23 mouse cellular contexts compared by ENCODE assay signal in genomic region chr16:31423368-31423767, GRCm38 (mm10). TPM values are rescaled to one million over a fixed set of nuclear protein-coding genes. Genes with fewer than 3 reads are reported as not detected.
DNase-seq lines count a peak whose midpoint lies in the region; ATAC-seq and TF ChIP-seq lines count a peak whose summit lies in the region.
"Had no signal": no experiment of that assay in that cellular context is flagged by ENCODE, and none has a peak within 500 bp of the region (broad histone marks: within the 10 kb centered on the region; RNA-seq: fewer than 3 reads in every experiment).

No protein-coding gene starts in this region.

- H3K9ac ChIP-seq in liver, embryonic 12.5 days = no peak overlapping the region
- H3K9ac ChIP-seq in liver, embryonic 14.5 days (replicated peaks) = no peak overlapping the region
- peak overlapping the region; percentile 44; the same call in 1 of the 2 replicates for H3K9ac ChIP-seq in liver, postnatal 0 days (replicated peaks)
- no peak overlapping the region for H3K9ac ChIP-seq in midbrain, embryonic 13.5 days (replicated peaks)
- H3K9ac ChIP-seq: forebrain, embryonic 12.5 days; forebrain, embryonic 15.5 days; hindbrain, embryonic 14.5 days had no signal

- peak overlapping the region; percentile 22 for H3K4me3 ChIP-seq in liver, embryonic 12.5 days
- H3K4me3 ChIP-seq in liver, embryonic 14.5 days (ENCODE audit: insufficient read depth in 1 of 2, low read depth in 2 of 2, low read length in 2 of 2) = peak overlapping the region in 1 of 2 experiments; percentile 29; a peak in 2 of 4 replicates
- peak overlapping the region; percentile 31 for H3K4me3 ChIP-seq in liver, postnatal 0 days (ENCODE audit: low read depth, low read length)
- no peak overlapping the region for H3K4me3 ChIP-seq in midbrain, embryonic 13.5 days (replicated peaks)
- H3K4me3 ChIP-seq: forebrain, embryonic 12.5 days; forebrain, embryonic 15.5 days; hindbrain, embryonic 10.5 days had no signal

- peaks cover 39% of the 10 kb centered on the region for H3K4me1 ChIP-seq in liver, embryonic 12.5 days
- peaks cover 11 to 26% of the 10 kb centered on the region in 2 experiments for H3K4me1 ChIP-seq in liver, embryonic 14.5 days (replicated peaks; ENCODE audit: control insufficient read depth in 2 of 2, insufficient read depth in 2 of 2, low read length in 1 of 2)
- peaks cover 13% of the 10 kb centered on the region for H3K4me1 ChIP-seq in liver, postnatal 0 days (ENCODE audit: insufficient read depth)
- 0 out of 2 replicates have a peak, but pooled peaks cover 4% of the 10 kb centered on the region for H3K4me1 ChIP-seq in midbrain, embryonic 13.5 days (replicated peaks)

- WGBS in liver, embryonic 12.5 days (ENCODE audit: insufficient replicate concordance) = 70% methylated on average over 4 of the region's 4 CpGs
- 71% methylated on average over 4 of the region's 4 CpGs for WGBS in liver, embryonic 14.5 days (ENCODE audit: insufficient replicate concordance)
- 59% methylated on average over 4 of the region's 4 CpGs for WGBS in liver, postnatal 0 days (ENCODE audit: insufficient replicate concordance)
- 91% methylated on average over 4 of the region's 4 CpGs for WGBS in midbrain, embryonic 13.5 days

- TF ChIP-seq EP300 in liver, embryonic 14.5 days (IDR thresholded peaks at IDR 0.05; ENCODE audit: low read depth) = no peak
- no peak for TF ChIP-seq EP300 in liver, postnatal 0 days (IDR thresholded peaks at IDR 0.05; ENCODE audit: low read depth)

- DNase-seq in heart, adult 11 months = peak; percentile 78
- no peak for DNase-seq in heart, postnatal 4 days
- DNase-seq in liver = no peak
- DNase-seq in liver, embryonic 14.5 days (ENCODE audit: low read depth in 3 of 3, low spot score in 3 of 3) = no peak
- no peak for DNase-seq in liver, postnatal 0 days
- DNase-seq in lung, postnatal 36 days = no peak
- DNase-seq: adrenal gland, postnatal 10 days; adrenal gland, postnatal 36 days; cerebellum, adult 18-20 months; cerebellum, postnatal 10 days; gastrocnemius, postnatal 10 days; gastrocnemius, postnatal 36 days had no signal

- peaks cover 13% of the 10 kb centered on the region for H3K27me3 ChIP-seq in liver, embryonic 12.5 days (replicated peaks)
- peaks cover 8% of the 10 kb centered on the region for H3K27me3 ChIP-seq in liver, embryonic 14.5 days (ENCODE audit: control insufficient read depth, insufficient read depth, low read length)
- H3K27me3 ChIP-seq in liver, postnatal 0 days (ENCODE audit: insufficient read depth, low read length) = peaks cover 6% of the 10 kb centered on the region
- peaks cover 20% of the 10 kb centered on the region for H3K27me3 ChIP-seq in midbrain, embryonic 13.5 days

- no peak for ATAC-seq in liver, embryonic 12.5 days
- no peak for ATAC-seq in liver, embryonic 14.5 days (ENCODE audit: insufficient read depth)
- no peak for ATAC-seq in liver, postnatal 0 days
- ATAC-seq in midbrain, embryonic 13.5 days = no peak
- ATAC-seq: activated CD4-positive, CD25-positive, alpha-beta regulatory T cell, adult 4 months; CD4-positive, CD25-positive, alpha-beta regulatory T cell, adult 4 months; forebrain, embryonic 15.5 days; hindbrain, postnatal 0 days; inflammation-experienced regulatory T-cells, adult 6 months had no signal

- H3K27ac ChIP-seq in liver, embryonic 12.5 days = no peak overlapping the region
- H3K27ac ChIP-seq in liver, embryonic 14.5 days = no peak overlapping the region
- H3K27ac ChIP-seq in liver, postnatal 0 days (ENCODE audit: low read depth) = peak overlapping the region; percentile 75
- no peak overlapping the region for H3K27ac ChIP-seq in midbrain, embryonic 13.5 days
- H3K27ac ChIP-seq: forebrain, embryonic 12.5 days; forebrain, embryonic 15.5 days; hindbrain, embryonic 10.5 days; hindbrain, embryonic 14.5 days; hindbrain, postnatal 0 days had no signal

- no peak for TF ChIP-seq CTCF in liver, embryonic 14.5 days (IDR thresholded peaks at IDR 0.05; ENCODE audit: low read depth)
- no peak for TF ChIP-seq CTCF in liver, postnatal 0 days (IDR thresholded peaks at IDR 0.05; ENCODE audit: low read depth)

- peak overlapping the region; percentile 45 for H3K4me2 ChIP-seq in liver, embryonic 12.5 days
- peak overlapping the region; percentile 28 for H3K4me2 ChIP-seq in liver, embryonic 14.5 days (ENCODE audit: low read depth)
- peak overlapping the region; percentile 51 for H3K4me2 ChIP-seq in liver, postnatal 0 days (ENCODE audit: low read depth, low read length)
- H3K4me2 ChIP-seq in midbrain, embryonic 13.5 days (replicated peaks) = no peak overlapping the region
- H3K4me2 ChIP-seq: forebrain, embryonic 12.5 days; forebrain, embryonic 15.5 days; heart, embryonic 11.5 days; hindbrain, embryonic 14.5 days had no signal

- H3K9me3 ChIP-seq in liver, embryonic 12.5 days (replicated peaks) = no peaks in the 10 kb centered on the region
- H3K9me3 ChIP-seq in liver, embryonic 14.5 days (ENCODE audit: control insufficient read depth, low read length) = no peaks in the 10 kb centered on the region
- H3K9me3 ChIP-seq in liver, postnatal 0 days (ENCODE audit: low read length) = no peaks in the 10 kb centered on the region
- H3K9me3 ChIP-seq in midbrain, embryonic 13.5 days = no peaks in the 10 kb centered on the region
- H3K9me3 ChIP-seq: forebrain, embryonic 12.5 days; forebrain, embryonic 15.5 days; hindbrain, embryonic 10.5 days had no signal

- no peaks in the 10 kb centered on the region for H3K36me3 ChIP-seq in liver, embryonic 12.5 days
- H3K36me3 ChIP-seq in liver, embryonic 14.5 days (replicated peaks; ENCODE audit: control insufficient read depth, insufficient read depth, low read depth) = no peaks in the 10 kb centered on the region
- no peaks in the 10 kb centered on the region for H3K36me3 ChIP-seq in liver, postnatal 0 days (replicated peaks; ENCODE audit: insufficient read depth, low read length)
- no peaks in the 10 kb centered on the region for H3K36me3 ChIP-seq in midbrain, embryonic 13.5 days
- H3K36me3 ChIP-seq: forebrain, embryonic 12.5 days; forebrain, embryonic 15.5 days; hindbrain, embryonic 10.5 days had no signal

RNA-seq across cellular contexts. Expression of gene Bdh1, which starts 1.3 kb away (rescaled TPM):
- 1 to 10 TPM in 1 of 2 experiments, under 1 TPM in 1; 0.81 to 1.0 TPM for total RNA-seq in heart, postnatal 4 days (2021)
- polyA plus RNA-seq in liver, embryonic 12.5 days (2016; fragmentation: Nextera tagmentation; extraction: Ambion mirVana) = 45.8 and 46.6 TPM in 2 replicates
- 74.4 and 91.3 TPM in 2 replicates for polyA plus RNA-seq in liver, embryonic 14.5 days (2012; rRNA removed)
- 48.9 and 52.5 TPM in 2 replicates for polyA plus RNA-seq in liver, embryonic 14.5 days (2014; fragmentation: Nextera tagmentation; extraction: Ambion mirVana)
- polyA plus RNA-seq in liver, postnatal 0 days (2015; fragmentation: Nextera tagmentation; extraction: Ambion mirVana) = 208 and 246 TPM in 2 replicates
- 67.7 and 68.7 TPM in 2 replicates for polyA plus RNA-seq in midbrain, embryonic 13.5 days (2015; fragmentation: Nextera tagmentation; extraction: Ambion mirVana)
